Mouse (Mus musculus): ENCODE data around the gene Tbc1d10a. TPM values are rescaled to one million over a fixed set of nuclear protein-coding genes. Genes with fewer than 3 reads are reported as not detected.

Gene Tbc1d10a
- polyA plus RNA-seq, 1 experiment from 2014 or later, result 34.2 TPM

GRCm38 (mm10) chr11:4155641-4156040 is 30.9 kb upstream of the Tbc1d10a start:
- Histone ChIP-seq H3K27ac (no peak overlapping the region), H3K36me3 (no peaks in the 10 kb centered on the region), H3K4me2 (no peak overlapping the region), H3K9me3 (no peaks in the 10 kb centered on the region), H3K4me3 (no peak overlapping the region), H3K27me3 (no peaks in the 10 kb centered on the region), H3K4me1 (peaks cover 13% of the 10 kb centered on the region; the same call in 1 of the 2 replicates), H3K9ac (no peak overlapping the region)
- 64% methylated on average over 5 of the region's 5 CpGs for WGBS
- no peak for ATAC-seq (ENCODE audit: borderline replicate concordance, extremely low read depth, low FRiP score, low TSS enrichment)

GRCm38 (mm10) chr11:4158676-4159075 is 27.9 kb upstream of the Tbc1d10a start:
- peaks cover 29% of the 10 kb centered on the region for H3K4me1 ChIP-seq
- 85% methylated on average over 3 of the region's 3 CpGs for WGBS
- H3K4me3 ChIP-seq, result no peak overlapping the region
- H3K4me2 ChIP-seq, result no peak overlapping the region
- no peak for ATAC-seq (ENCODE audit: borderline replicate concordance, extremely low read depth, low FRiP score, low TSS enrichment)
- no peaks in the 10 kb centered on the region for H3K27me3 ChIP-seq
- no peak overlapping the region for H3K27ac ChIP-seq
- H3K36me3 ChIP-seq, result peaks cover 24% of the 10 kb centered on the region
- no peak overlapping the region for H3K9ac ChIP-seq
- H3K9me3 ChIP-seq, result no peaks in the 10 kb centered on the region

- 2% methylated on average over 54 of the region's 54 CpGs for WGBS
- peak within 1 kb of the TSS; percentile 81 for H3K9ac ChIP-seq
- H3K27ac ChIP-seq, result peak within 1 kb of the TSS; percentile 82
- peak; percentile 95 for ATAC-seq (ENCODE audit: borderline replicate concordance, extremely low read depth, low FRiP score, low TSS enrichment)
- no peaks in the 10 kb centered on the region for H3K9me3 ChIP-seq
- peak within 1 kb of the TSS; percentile 80 for H3K4me3 ChIP-seq
- no peaks in the 10 kb centered on the region for H3K27me3 ChIP-seq
- peak within 1 kb of the TSS; percentile 69 for H3K4me2 ChIP-seq
- peaks cover 29% of the 10 kb centered on the region for H3K4me1 ChIP-seq
- H3K36me3 ChIP-seq, result peaks cover 37% of the 10 kb centered on the region
Measured at GRCm38 (mm10) chr11:4159808-4160708, 26.5 kb upstream of the Tbc1d10a start, which contains the start of the genes Ccdc157 and Sf3a1. Gene Ccdc157 (minus strand): TSS chr11:4160293. Gene Sf3a1 (plus strand): TSS chr11:4160350.

GRCm38 (mm10) chr11:4160758-4161480 is 25.7 kb upstream of the Tbc1d10a start:
- Histone ChIP-seq H3K9ac (peak overlapping the region; percentile 81), H3K4me2 (peak overlapping the region; percentile 69), H3K4me1 (peaks cover 29% of the 10 kb centered on the region), H3K36me3 (peaks cover 46% of the 10 kb centered on the region), H3K27ac (peak overlapping the region; percentile 82), H3K27me3 (no peaks in the 10 kb centered on the region), H3K4me3 (peak overlapping the region; percentile 80), H3K9me3 (no peaks in the 10 kb centered on the region)
- WGBS, result 5% methylated on average over 15 of the region's 15 CpGs
- no peak for ATAC-seq (ENCODE audit: borderline replicate concordance, extremely low read depth, low FRiP score, low TSS enrichment)

GRCm38 (mm10) chr11:4164701-4165100 is 21.9 kb upstream of the Tbc1d10a start:
- WGBS, result 93% methylated on average over 2 of the region's 2 CpGs
- no peak for ATAC-seq (ENCODE audit: borderline replicate concordance, extremely low read depth, low FRiP score, low TSS enrichment)
- no peaks in the 10 kb centered on the region for H3K27me3 ChIP-seq
- no peak overlapping the region for H3K4me2 ChIP-seq
- peaks cover 18% of the 10 kb centered on the region for H3K4me1 ChIP-seq
- no peak overlapping the region for H3K9ac ChIP-seq
- no peak overlapping the region for H3K4me3 ChIP-seq
- no peak overlapping the region for H3K27ac ChIP-seq
- peaks cover 83% of the 10 kb centered on the region for H3K36me3 ChIP-seq
- no peaks in the 10 kb centered on the region for H3K9me3 ChIP-seq

GRCm38 (mm10) chr11:4166467-4167090 is 20.0 kb upstream of the Tbc1d10a start:
- Histone ChIP-seq H3K4me2 (no peak overlapping the region), H3K36me3 (peaks cover 97% of the 10 kb centered on the region), H3K4me3 (no peak overlapping the region), H3K27ac (no peak overlapping the region), H3K27me3 (no peaks in the 10 kb centered on the region), H3K9me3 (no peaks in the 10 kb centered on the region), H3K9ac (no peak overlapping the region), H3K4me1 (peaks cover 8% of the 10 kb centered on the region)
- ATAC-seq (ENCODE audit: borderline replicate concordance, extremely low read depth, low FRiP score, low TSS enrichment), result no peak
- 90% methylated on average over 7 of the region's 7 CpGs for WGBS

GRCm38 (mm10) chr11:4174586-4174985 is 12.0 kb upstream of the Tbc1d10a start:
- Histone ChIP-seq H3K4me2 (no peak overlapping the region), H3K9me3 (no peaks in the 10 kb centered on the region), H3K9ac (no peak overlapping the region), H3K4me1 (no peaks in the 10 kb centered on the region), H3K27me3 (no peaks in the 10 kb centered on the region), H3K36me3 (peaks cover 99% of the 10 kb centered on the region), H3K4me3 (no peak overlapping the region), H3K27ac (no peak overlapping the region)
- ATAC-seq (ENCODE audit: borderline replicate concordance, extremely low read depth, low FRiP score, low TSS enrichment), result no peak
- 85% methylated on average over 5 of the region's 5 CpGs for WGBS

- Histone ChIP-seq H3K36me3 (peaks cover 93% of the 10 kb centered on the region), H3K4me2 (no peak overlapping the region), H3K4me3 (no peak overlapping the region), H3K27ac (no peak overlapping the region), H3K9ac (no peak overlapping the region), H3K4me1 (no peaks in the 10 kb centered on the region), H3K27me3 (no peaks in the 10 kb centered on the region), H3K9me3 (no peaks in the 10 kb centered on the region)
- no peak for ATAC-seq (ENCODE audit: borderline replicate concordance, extremely low read depth, low FRiP score, low TSS enrichment)
- 53% methylated on average over 4 of the region's 4 CpGs for WGBS
Measured at GRCm38 (mm10) chr11:4177716-4178115, 8.9 kb upstream of the Tbc1d10a start.

GRCm38 (mm10) chr11:4182061-4182460 is 4.5 kb upstream of the Tbc1d10a start:
- WGBS, result 18% methylated on average over 1 of the region's 1 CpGs
- Histone ChIP-seq H3K4me3 (no peak overlapping the region), H3K27ac (no peak overlapping the region), H3K27me3 (no peaks in the 10 kb centered on the region), H3K4me1 (no peaks in the 10 kb centered on the region), H3K9ac (no peak overlapping the region), H3K9me3 (no peaks in the 10 kb centered on the region), H3K36me3 (peaks cover 56% of the 10 kb centered on the region), H3K4me2 (no peak overlapping the region)
- no peak for ATAC-seq (ENCODE audit: borderline replicate concordance, extremely low read depth, low FRiP score, low TSS enrichment)

GRCm38 (mm10) chr11:4183511-4183910 is 3.1 kb upstream of the Tbc1d10a start:
- H3K4me3 ChIP-seq, result no peak overlapping the region
- no peaks in the 10 kb centered on the region for H3K9me3 ChIP-seq
- H3K27ac ChIP-seq, result no peak overlapping the region
- H3K27me3 ChIP-seq, result no peaks in the 10 kb centered on the region
- no peak overlapping the region for H3K4me2 ChIP-seq
- H3K4me1 ChIP-seq, result peaks cover 8% of the 10 kb centered on the region
- H3K9ac ChIP-seq, result no peak overlapping the region
- ATAC-seq (ENCODE audit: borderline replicate concordance, extremely low read depth, low FRiP score, low TSS enrichment), result no peak
- H3K36me3 ChIP-seq, result peaks cover 41% of the 10 kb centered on the region

- H3K27ac ChIP-seq, result no peak overlapping the region
- no peak for ATAC-seq (ENCODE audit: borderline replicate concordance, extremely low read depth, low FRiP score, low TSS enrichment)
- H3K9me3 ChIP-seq, result no peaks in the 10 kb centered on the region
- H3K4me2 ChIP-seq, result no peak overlapping the region
- no peak overlapping the region for H3K9ac ChIP-seq
- peaks cover 8% of the 10 kb centered on the region for H3K4me1 ChIP-seq
- no peak overlapping the region for H3K4me3 ChIP-seq
- H3K36me3 ChIP-seq, result peaks cover 32% of the 10 kb centered on the region
- WGBS, result 63% methylated on average over 4 of the region's 4 CpGs
- no peaks in the 10 kb centered on the region for H3K27me3 ChIP-seq
Measured at GRCm38 (mm10) chr11:4184251-4184952, 2.2 kb upstream of the Tbc1d10a start.
